Mouse (Mus musculus): ENCODE results near the gene Gtf3a. TPM values are rescaled to one million over a fixed set of nuclear protein-coding genes. Genes with fewer than 3 reads are reported as not detected.
"Not testable (repeated sequence)": the region's sequence is repeated elsewhere in the genome, so short reads cannot be mapped to it uniquely, and the experiment has no call there.

Gene Gtf3a
- polyA plus RNA-seq, 1 experiment from 2014 or later, result 98.6 TPM

DNA sequence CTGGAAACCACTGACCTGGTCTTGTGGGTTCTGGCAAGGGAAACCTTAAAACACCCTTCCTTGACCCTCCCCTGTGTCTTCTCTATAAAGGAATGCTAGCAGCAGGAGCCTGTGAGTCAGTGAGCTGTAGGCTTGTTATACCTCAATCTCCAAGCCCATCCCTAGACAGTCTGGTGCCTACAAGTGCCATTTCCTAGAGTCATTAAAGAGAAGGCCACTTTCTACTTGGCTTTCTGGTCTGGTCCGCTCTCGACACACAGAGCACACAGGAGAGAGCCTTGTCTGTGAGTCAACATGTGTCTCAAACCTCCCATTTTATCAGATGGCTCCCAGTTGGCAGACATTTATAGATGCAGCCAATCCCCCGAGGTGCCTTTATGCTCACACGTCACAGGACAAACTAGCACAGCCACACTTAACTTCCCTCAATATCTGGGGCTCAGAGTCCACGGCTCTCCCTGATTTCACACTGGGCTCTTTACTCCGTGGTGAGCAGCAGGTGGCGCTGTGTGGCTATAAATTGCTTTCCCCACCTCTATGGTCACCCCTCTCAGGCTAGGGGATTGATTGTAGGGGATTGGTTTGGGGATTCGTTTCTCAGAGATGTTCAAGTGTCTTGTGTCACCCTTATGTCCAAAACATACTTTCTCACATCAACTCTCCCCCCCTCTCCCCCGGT lies 34.2 kb upstream of the Gtf3a start:
- no peak for ATAC-seq (replicated peaks; ENCODE audit: insufficient number of reproducible peaks, low FRiP score, low TSS enrichment)

DNA sequence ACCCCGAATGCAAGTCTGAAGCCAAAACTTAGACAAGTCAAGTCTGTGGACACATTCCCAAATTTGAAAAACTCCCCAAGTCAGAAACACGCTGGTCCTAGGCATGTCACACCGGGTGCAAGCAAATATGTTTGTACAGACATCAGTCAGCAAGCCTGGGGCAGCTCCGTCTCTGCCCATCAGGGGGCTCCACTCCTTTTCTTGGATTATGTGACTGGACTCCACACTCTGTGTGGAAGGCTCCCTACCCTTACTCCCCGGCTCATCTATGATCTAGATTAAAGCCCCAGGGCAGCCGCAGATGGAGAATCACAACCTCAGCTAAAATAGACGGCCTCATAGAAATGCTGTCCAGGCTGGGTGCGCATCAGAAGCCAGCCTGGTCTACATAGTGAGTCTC lies 32.2 kb upstream of the Gtf3a start:
- no peaks in the 10 kb centered on the region for H3K9me3 ChIP-seq (replicated peaks; ENCODE audit: control insufficient read depth, low read length)
- H3K36me3 ChIP-seq (ENCODE audit: control insufficient read depth, insufficient read depth, low read length), result no peaks in the 10 kb centered on the region
- 62% methylated on average over 8 of the region's 8 CpGs for WGBS (ENCODE audit: insufficient replicate concordance)
- no peak overlapping the region for H3K4me2 ChIP-seq
- H3K4me1 ChIP-seq (ENCODE audit: control insufficient read depth, insufficient read depth, low read length), result peaks cover 6% of the 10 kb centered on the region
- H3K27me3 ChIP-seq (ENCODE audit: control insufficient read depth, insufficient read depth, low read length), result no peaks in the 10 kb centered on the region
- H3K9ac ChIP-seq (ENCODE audit: low read depth, low read length), result no peak overlapping the region
- no peak overlapping the region for H3K27ac ChIP-seq (ENCODE audit: low read depth, low read length)
- no peak for ATAC-seq (replicated peaks; ENCODE audit: insufficient number of reproducible peaks, low FRiP score, low TSS enrichment)
- H3K4me3 ChIP-seq (ENCODE audit: low read depth, low read length), result no peak overlapping the region

More for the DNA sequence above, 34.2 kb upstream of the Gtf3a start:
- 28% methylated on average over 9 of the region's 9 CpGs for WGBS (ENCODE audit: insufficient replicate concordance)
- H3K9me3 ChIP-seq (replicated peaks; ENCODE audit: control insufficient read depth, low read length), result no peaks in the 10 kb centered on the region
- no peak overlapping the region for H3K4me2 ChIP-seq
- H3K27me3 ChIP-seq (ENCODE audit: control insufficient read depth, insufficient read depth, low read length), result no peaks in the 10 kb centered on the region
- H3K9ac ChIP-seq (ENCODE audit: low read depth, low read length), result no peak overlapping the region
- H3K27ac ChIP-seq (ENCODE audit: low read depth, low read length), result no peak overlapping the region
- H3K4me3 ChIP-seq (ENCODE audit: low read depth, low read length), result no peak overlapping the region
- H3K4me1 ChIP-seq (ENCODE audit: control insufficient read depth, insufficient read depth, low read length), result no peaks in the 10 kb centered on the region
- no peaks in the 10 kb centered on the region for H3K36me3 ChIP-seq (ENCODE audit: control insufficient read depth, insufficient read depth, low read length)

DNA sequence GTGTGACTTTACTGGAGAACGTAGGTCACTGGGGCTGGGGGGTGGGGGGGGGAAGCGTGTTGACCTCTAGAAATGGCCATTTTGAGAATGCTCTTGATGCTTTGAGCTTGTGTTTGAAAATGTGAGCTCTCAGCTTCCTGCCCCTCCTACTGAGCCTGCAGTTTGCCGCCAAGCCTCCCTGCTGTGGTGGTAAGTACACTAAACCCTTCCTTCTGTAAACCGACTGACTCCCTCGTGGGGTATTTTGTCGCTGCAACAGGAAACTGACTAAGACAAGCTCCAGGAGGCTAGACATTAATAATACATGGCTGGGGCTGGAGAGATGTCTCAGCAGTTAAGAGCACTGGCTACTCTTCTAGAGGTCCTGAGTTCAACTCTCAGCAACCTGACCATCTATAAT lies 31.7 kb upstream of the Gtf3a start:
- 17% methylated on average over 6 of the region's 6 CpGs for WGBS (ENCODE audit: insufficient replicate concordance)
- no peaks in the 10 kb centered on the region for H3K36me3 ChIP-seq (ENCODE audit: control insufficient read depth, insufficient read depth, low read length)
- H3K4me1 ChIP-seq (ENCODE audit: control insufficient read depth, insufficient read depth, low read length), result peaks cover 6% of the 10 kb centered on the region
- H3K9ac ChIP-seq (ENCODE audit: low read depth, low read length), result no peak overlapping the region
- no peaks in the 10 kb centered on the region for H3K9me3 ChIP-seq (replicated peaks; ENCODE audit: control insufficient read depth, low read length)
- no peak overlapping the region for H3K27ac ChIP-seq (ENCODE audit: low read depth, low read length)
- no peak overlapping the region for H3K4me2 ChIP-seq
- ATAC-seq (replicated peaks; ENCODE audit: insufficient number of reproducible peaks, low FRiP score, low TSS enrichment), result no peak
- no peaks in the 10 kb centered on the region for H3K27me3 ChIP-seq (ENCODE audit: control insufficient read depth, insufficient read depth, low read length)
- H3K4me3 ChIP-seq (ENCODE audit: low read depth, low read length), result no peak overlapping the region

DNA sequence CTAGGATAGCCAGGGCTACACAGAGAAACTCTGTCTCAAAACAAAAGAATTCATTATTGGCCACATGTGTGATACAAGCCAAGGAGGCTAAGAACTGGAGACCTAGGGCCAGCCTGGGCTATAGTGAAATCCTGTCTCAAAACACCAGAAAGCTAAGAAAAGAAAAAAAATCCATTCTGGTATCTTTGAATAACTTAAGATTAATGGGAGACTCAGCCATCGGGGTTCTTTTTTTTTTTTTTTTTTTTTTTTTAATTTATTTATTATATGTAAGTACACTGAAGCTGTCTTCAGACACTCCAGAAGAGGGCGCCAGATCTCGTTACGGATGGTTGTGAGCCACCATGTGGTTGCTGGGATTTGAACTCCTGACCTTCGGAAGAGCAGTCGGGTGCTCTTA lies 31.1 kb upstream of the Gtf3a start:
- ATAC-seq (replicated peaks; ENCODE audit: insufficient number of reproducible peaks, low FRiP score, low TSS enrichment); H3K4me3 ChIP-seq (ENCODE audit: low read depth, low read length); H3K4me2 ChIP-seq; H3K27ac ChIP-seq (ENCODE audit: low read depth, low read length); H3K9me3 ChIP-seq (replicated peaks; ENCODE audit: control insufficient read depth, low read length); H3K4me1 ChIP-seq (ENCODE audit: control insufficient read depth, insufficient read depth, low read length); H3K9ac ChIP-seq (ENCODE audit: low read depth, low read length); H3K36me3 ChIP-seq (ENCODE audit: control insufficient read depth, insufficient read depth, low read length); H3K27me3 ChIP-seq (ENCODE audit: control insufficient read depth, insufficient read depth, low read length): not testable (repeated sequence)
- 88% methylated on average over 3 of the region's 6 CpGs for WGBS (ENCODE audit: insufficient replicate concordance)

DNA sequence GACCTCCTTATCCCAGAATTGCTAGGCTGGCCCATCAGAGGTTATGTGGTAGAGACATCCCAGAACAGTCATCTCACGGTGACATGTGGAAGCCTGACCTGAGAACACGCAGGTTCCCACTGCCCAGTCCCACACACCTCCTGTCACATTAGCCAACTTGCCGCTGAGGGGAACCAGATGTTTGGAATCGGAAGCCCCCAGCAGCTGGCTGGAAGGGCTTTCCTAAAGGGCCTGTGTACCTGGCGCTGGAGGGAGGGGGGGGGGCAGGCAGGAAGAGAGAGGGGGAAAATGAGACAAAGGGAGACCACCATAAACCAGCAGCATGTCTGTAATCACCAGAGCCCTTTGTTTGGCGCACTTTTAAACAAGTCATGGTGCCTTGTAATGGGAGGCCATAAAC lies 28.6 kb upstream of the Gtf3a start:
- Histone ChIP-seq H3K27me3 (ENCODE audit: control insufficient read depth, insufficient read depth, low read length) (no peaks in the 10 kb centered on the region), H3K4me2 (peak overlapping the region; percentile 72), H3K9ac (ENCODE audit: low read depth, low read length) (peak overlapping the region; percentile 17; the same call in 1 of the 2 replicates), H3K4me3 (ENCODE audit: low read depth, low read length) (peak overlapping the region; percentile 26), H3K36me3 (ENCODE audit: control insufficient read depth, insufficient read depth, low read length) (no peaks in the 10 kb centered on the region), H3K27ac (ENCODE audit: low read depth, low read length) (no peak overlapping the region), H3K4me1 (ENCODE audit: control insufficient read depth, insufficient read depth, low read length) (peaks cover 6% of the 10 kb centered on the region), H3K9me3 (replicated peaks; ENCODE audit: control insufficient read depth, low read length) (no peaks in the 10 kb centered on the region)
- WGBS (ENCODE audit: insufficient replicate concordance), result 11% methylated on average over 6 of the region's 6 CpGs
- ATAC-seq (replicated peaks; ENCODE audit: insufficient number of reproducible peaks, low FRiP score, low TSS enrichment), result no peak

GRCm38 (mm10) chr5:146920314-146921161 lies 27.9 kb upstream of the Gtf3a start:
- no peak overlapping the region for H3K27ac ChIP-seq (ENCODE audit: low read depth, low read length)
- no peak; the same call in 1 of the 2 replicates for ATAC-seq (replicated peaks; ENCODE audit: insufficient number of reproducible peaks, low FRiP score, low TSS enrichment)

DNA sequence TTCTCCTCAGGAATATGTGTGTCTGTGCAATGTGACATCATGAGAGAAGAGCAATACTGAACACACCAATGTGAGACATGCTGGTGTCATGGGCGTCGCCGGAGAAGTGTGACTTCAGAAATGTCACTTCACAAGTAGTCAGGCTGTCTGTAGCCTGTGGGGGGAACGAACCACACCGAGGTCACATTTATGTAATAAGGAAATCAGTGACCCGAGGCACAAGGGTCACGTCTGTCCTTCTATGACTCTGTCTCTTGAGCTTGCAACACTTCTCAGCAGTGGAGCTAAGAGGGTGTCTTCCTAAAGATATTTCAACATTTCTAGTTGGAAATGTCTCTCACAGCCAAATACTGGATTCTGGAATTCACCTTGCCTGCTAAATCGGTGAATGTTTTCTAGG lies 27.2 kb upstream of the Gtf3a start:
- Histone ChIP-seq H3K9ac (ENCODE audit: low read depth, low read length) (no peak overlapping the region), H3K27ac (ENCODE audit: low read depth, low read length) (no peak overlapping the region), H3K36me3 (ENCODE audit: control insufficient read depth, insufficient read depth, low read length) (no peaks in the 10 kb centered on the region), H3K27me3 (ENCODE audit: control insufficient read depth, insufficient read depth, low read length) (no peaks in the 10 kb centered on the region), H3K4me2 (peak overlapping the region; percentile 72; the same call in 1 of the 2 replicates), H3K4me3 (ENCODE audit: low read depth, low read length) (no peak overlapping the region), H3K4me1 (ENCODE audit: control insufficient read depth, insufficient read depth, low read length) (peaks cover 6% of the 10 kb centered on the region), H3K9me3 (replicated peaks; ENCODE audit: control insufficient read depth, low read length) (no peaks in the 10 kb centered on the region)
- 54% methylated on average over 8 of the region's 8 CpGs for WGBS (ENCODE audit: insufficient replicate concordance)
- no peak for ATAC-seq (replicated peaks; ENCODE audit: insufficient number of reproducible peaks, low FRiP score, low TSS enrichment)

More at GRCm38 (mm10) chr5:146920314-146921161, 27.9 kb upstream of the Gtf3a start:
- peak overlapping the region; percentile 17; the same call in 1 of the 2 replicates for H3K9ac ChIP-seq (ENCODE audit: low read depth, low read length)
- no peaks in the 10 kb centered on the region for H3K9me3 ChIP-seq (replicated peaks; ENCODE audit: control insufficient read depth, low read length)
- WGBS (ENCODE audit: insufficient replicate concordance), result 2% methylated on average over 25 of the region's 27 CpGs
- no peaks in the 10 kb centered on the region for H3K27me3 ChIP-seq (ENCODE audit: control insufficient read depth, insufficient read depth, low read length)
- H3K4me3 ChIP-seq (ENCODE audit: low read depth, low read length), result peak overlapping the region; percentile 26
- H3K36me3 ChIP-seq (ENCODE audit: control insufficient read depth, insufficient read depth, low read length), result no peaks in the 10 kb centered on the region
- H3K4me2 ChIP-seq, result peak overlapping the region; percentile 72
- peaks cover 6% of the 10 kb centered on the region for H3K4me1 ChIP-seq (ENCODE audit: control insufficient read depth, insufficient read depth, low read length)

GRCm38 (mm10) chr5:146923547-146923946 lies 24.9 kb upstream of the Gtf3a start:
- WGBS (ENCODE audit: insufficient replicate concordance), result 48% methylated on average over 5 of the region's 5 CpGs
- ATAC-seq (replicated peaks; ENCODE audit: insufficient number of reproducible peaks, low FRiP score, low TSS enrichment), result no peak
- no peaks in the 10 kb centered on the region for H3K36me3 ChIP-seq (ENCODE audit: control insufficient read depth, insufficient read depth, low read length)
- H3K4me2 ChIP-seq, result no peak overlapping the region
- H3K4me1 ChIP-seq (ENCODE audit: control insufficient read depth, insufficient read depth, low read length), result peaks cover 6% of the 10 kb centered on the region
- H3K4me3 ChIP-seq (ENCODE audit: low read depth, low read length), result no peak overlapping the region
- no peaks in the 10 kb centered on the region for H3K27me3 ChIP-seq (ENCODE audit: control insufficient read depth, insufficient read depth, low read length)
- H3K27ac ChIP-seq (ENCODE audit: low read depth, low read length), result no peak overlapping the region
- H3K9me3 ChIP-seq (replicated peaks; ENCODE audit: control insufficient read depth, low read length), result no peaks in the 10 kb centered on the region
- no peak overlapping the region for H3K9ac ChIP-seq (ENCODE audit: low read depth, low read length)
